Mouse (Mus musculus) hindbrain, embryonic 11.5 days (tissue): ENCODE data around the gene Aen. TPM values are rescaled to one million over a fixed set of nuclear protein-coding genes. Genes with fewer than 3 reads are reported as not detected.
A peak's percentile ranks its signal among the peaks of the same experiment; 100 is the strongest.

Experiments used
- ATAC-seq: fragments of 200-750 bp; cut with Nextera tagmentation; 2 replicates; pipeline ENCODE4 v1.8.0; 2017; ENCODE audit warnings: mild to moderate bottlenecking, moderate TSS enrichment, moderate library complexity; ENCODE audit not compliant: low FRiP score
- DNase-seq: peaks from one replicate; pipeline ENCODE4 v3.0.0-alpha.2; 2015; ENCODE audit warnings: low spot score
- H3K27ac ChIP-seq: fragments of 300-500 bp; sonication (generic); 2 replicates; pipeline ENCODE4 v1.5.1; 2014; ENCODE audit warnings: mild to moderate bottlenecking, low read depth, low read length
- H3K27me3 ChIP-seq: fragments of 300-500 bp; sonication (generic); 2 replicates; pipeline ENCODE4 v1.6.1; 2014; ENCODE audit warnings: mild to moderate bottlenecking, low read length, moderate library complexity, mixed read lengths; ENCODE audit not compliant: control insufficient read depth, insufficient read depth
- H3K36me3 ChIP-seq: fragments of 300-500 bp; sonication (generic); 2 replicates; pipeline ENCODE4 v1.6.1; 2014; ENCODE audit warnings: mild to moderate bottlenecking, low read length, moderate library complexity, mixed read lengths; ENCODE audit not compliant: control insufficient read depth, insufficient read depth
- H3K4me1 ChIP-seq: fragments of 300-500 bp; sonication (generic); replicated peaks from 2 replicates; pipeline ENCODE4 v1.6.1; 2014; ENCODE audit warnings: low read length, mixed read lengths; ENCODE audit not compliant: control insufficient read depth, insufficient read depth
- H3K4me2 ChIP-seq: fragments of 300-500 bp; sonication (generic); replicated peaks from 2 replicates; pipeline ENCODE4 v1.6.1; 2014; ENCODE audit warnings: mild to moderate bottlenecking, low read depth, low read length
- H3K4me3 ChIP-seq: fragments of 300-500 bp; sonication (generic); 2 replicates; pipeline ENCODE4 v1.5.1; 2014; ENCODE audit warnings: low read depth, low read length
- H3K9ac ChIP-seq: fragments of 300-500 bp; sonication (generic); 2 replicates; pipeline ENCODE4 v1.6.1; 2014; ENCODE audit warnings: low read depth, low read length
- H3K9me3 ChIP-seq: fragments of 300-500 bp; sonication (generic); 2 replicates; pipeline ENCODE4 v1.6.1; 2016; ENCODE audit warnings: low read length; ENCODE audit not compliant: control insufficient read depth
- WGBS: fragments of 180-500 bp; shearing (Covaris S2); extraction: QIAGEN DNeasy Blood & Tissue Kit; methylation state at CpG from one replicate; pipeline ENCODE4 v1.1.7; 2014; 5-methylcytosine and 5-hydroxymethylcytosine counted together
- polyA plus RNA-seq: library from polyadenylated mRNA; unstranded; fragments of >200 nt; fragmentation: Nextera tagmentation; extraction: Ambion mirVana; gene quantifications from 2 replicates; pipeline ENCODE4 v1.2.1, GENCODE M21; 2014

Aen gene
- polyA plus RNA-seq, 1 experiment from 2014 or later: 37.4 TPM

DNA sequence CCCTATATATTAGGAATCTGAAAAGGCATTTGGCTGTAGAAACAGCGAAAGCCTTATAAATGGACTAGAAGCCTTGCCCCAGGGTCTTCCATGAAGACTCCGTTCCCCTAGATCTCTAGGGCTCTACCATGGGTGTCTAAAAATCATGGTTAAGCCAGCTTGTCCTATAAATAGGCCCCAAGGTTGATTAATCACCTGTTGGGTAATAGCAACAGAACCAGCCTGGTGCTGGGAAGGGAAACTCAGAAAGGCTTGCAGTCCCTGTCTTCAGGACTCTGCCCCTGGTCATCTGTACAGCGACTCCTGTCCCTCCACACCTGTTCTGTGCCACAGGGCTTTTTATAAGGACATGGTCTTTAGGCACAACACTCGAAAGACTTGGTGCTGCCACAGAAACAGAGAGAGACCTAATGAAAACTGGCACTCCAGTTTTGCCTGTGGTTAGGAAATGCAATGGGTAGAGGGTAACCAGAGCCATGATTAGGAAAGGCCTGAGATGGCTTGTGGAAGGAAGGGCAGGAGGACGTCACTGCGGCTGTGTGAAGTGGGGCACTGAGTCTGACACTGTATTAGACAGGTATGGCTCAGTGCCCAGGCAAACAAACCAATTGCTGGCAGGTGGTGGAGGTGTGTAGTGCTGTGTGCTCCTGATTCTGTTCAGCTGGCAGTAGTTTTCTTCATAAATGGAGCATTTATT lies 7.7 kb downstream of the Aen start:
- 96% methylated on average over 6 of the region's 6 CpGs for WGBS
- Histone ChIP-seq H3K4me3 (no peak overlapping the region), H3K4me2 (no peak overlapping the region), H3K36me3 (0 out of 2 replicates have a peak, but pooled peaks cover 4% of the 10 kb centered on the region), H3K27me3 (no peaks in the 10 kb centered on the region), H3K27ac (no peak overlapping the region), H3K9ac (no peak overlapping the region), H3K4me1 (no peaks in the 10 kb centered on the region), H3K9me3 (no peaks in the 10 kb centered on the region)
- DNase-seq: no peak
- ATAC-seq: no peak

DNA sequence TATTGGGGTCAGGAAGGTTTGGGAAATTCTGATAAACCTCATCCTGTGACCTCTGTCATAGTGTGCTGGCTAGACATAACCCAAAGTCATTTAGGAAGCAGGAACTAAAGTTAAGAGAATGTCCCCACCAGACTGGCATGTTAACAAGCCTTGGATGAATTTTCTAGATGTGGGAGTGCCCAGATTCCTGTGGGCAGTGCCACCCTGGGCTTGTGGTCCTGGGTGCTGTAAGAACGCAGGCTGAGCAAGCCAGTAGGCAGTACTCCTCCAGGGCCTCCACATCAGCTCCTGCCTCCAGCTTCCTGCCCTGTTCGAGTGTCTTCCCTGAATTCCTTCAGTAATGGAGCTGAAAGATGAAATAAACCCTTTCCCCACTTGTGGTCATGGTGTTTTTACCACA lies 8.5 kb downstream of the Aen start:
- no peak for DNase-seq
- H3K27me3 ChIP-seq: no peaks in the 10 kb centered on the region
- no peak overlapping the region for H3K4me2 ChIP-seq
- 87% methylated on average over 2 of the region's 2 CpGs for WGBS
- no peak overlapping the region for H3K4me3 ChIP-seq
- H3K4me1 ChIP-seq: no peaks in the 10 kb centered on the region
- H3K9me3 ChIP-seq: no peaks in the 10 kb centered on the region
- no peak overlapping the region for H3K9ac ChIP-seq
- no peak overlapping the region for H3K27ac ChIP-seq
- no peak for ATAC-seq
- H3K36me3 ChIP-seq: 0 out of 2 replicates have a peak, but pooled peaks cover 4% of the 10 kb centered on the region

DNA sequence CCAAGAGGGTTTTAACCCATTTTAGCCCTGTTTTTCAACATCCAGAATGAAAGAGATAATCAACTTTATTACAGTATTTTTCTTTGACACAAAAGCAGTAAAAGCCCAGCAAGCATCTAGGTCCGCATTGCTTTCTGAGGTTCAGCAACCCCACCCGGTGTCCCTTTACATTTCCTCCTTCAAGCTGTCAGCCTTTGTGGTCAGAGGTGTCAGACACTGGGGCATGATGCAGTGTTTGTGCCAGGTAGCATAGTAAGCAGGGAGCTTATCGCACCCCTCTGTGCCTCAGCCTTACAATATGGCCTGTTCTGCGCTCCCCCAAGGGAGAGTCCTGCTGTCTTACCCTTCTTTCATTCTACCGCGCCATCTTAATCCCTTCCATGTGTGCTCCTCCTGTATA lies 13.4 kb downstream of the Aen start:
- WGBS: 79% methylated on average over 6 of the region's 6 CpGs

GRCm38 (mm10) chr7:78910336-78911098 lies 14.9 kb downstream of the Aen start:
- no peak overlapping the region for H3K9ac ChIP-seq
- no peaks in the 10 kb centered on the region for H3K27me3 ChIP-seq
- no peak overlapping the region for H3K4me2 ChIP-seq
- peak; percentile 20; the same call in 1 of the 2 replicates for ATAC-seq
- peaks cover 5% of the 10 kb centered on the region for H3K4me1 ChIP-seq
- H3K4me3 ChIP-seq: no peak overlapping the region
- no peak overlapping the region for H3K27ac ChIP-seq
- WGBS: 46% methylated on average over 6 of the region's 6 CpGs
- 0 out of 2 replicates have a peak, but pooled peaks cover 4% of the 10 kb centered on the region for H3K36me3 ChIP-seq
- no peaks in the 10 kb centered on the region for H3K9me3 ChIP-seq
- peak; percentile 36 for DNase-seq

More for the DNA sequence above, 13.4 kb downstream of the Aen start:
- H3K4me1 ChIP-seq: peaks cover 5% of the 10 kb centered on the region
- no peak overlapping the region for H3K4me2 ChIP-seq
- no peaks in the 10 kb centered on the region for H3K9me3 ChIP-seq
- ATAC-seq: no peak
- no peak for DNase-seq
- 0 out of 2 replicates have a peak, but pooled peaks cover 4% of the 10 kb centered on the region for H3K36me3 ChIP-seq
- H3K27me3 ChIP-seq: no peaks in the 10 kb centered on the region
- no peak overlapping the region for H3K27ac ChIP-seq
- no peak overlapping the region for H3K9ac ChIP-seq
- no peak overlapping the region for H3K4me3 ChIP-seq

- ATAC-seq: no peak
- 83% methylated on average over 4 of the region's 4 CpGs for WGBS
Measured at GRCm38 (mm10) chr7:78911209-78911608, 15.6 kb downstream of the Aen start.

DNA sequence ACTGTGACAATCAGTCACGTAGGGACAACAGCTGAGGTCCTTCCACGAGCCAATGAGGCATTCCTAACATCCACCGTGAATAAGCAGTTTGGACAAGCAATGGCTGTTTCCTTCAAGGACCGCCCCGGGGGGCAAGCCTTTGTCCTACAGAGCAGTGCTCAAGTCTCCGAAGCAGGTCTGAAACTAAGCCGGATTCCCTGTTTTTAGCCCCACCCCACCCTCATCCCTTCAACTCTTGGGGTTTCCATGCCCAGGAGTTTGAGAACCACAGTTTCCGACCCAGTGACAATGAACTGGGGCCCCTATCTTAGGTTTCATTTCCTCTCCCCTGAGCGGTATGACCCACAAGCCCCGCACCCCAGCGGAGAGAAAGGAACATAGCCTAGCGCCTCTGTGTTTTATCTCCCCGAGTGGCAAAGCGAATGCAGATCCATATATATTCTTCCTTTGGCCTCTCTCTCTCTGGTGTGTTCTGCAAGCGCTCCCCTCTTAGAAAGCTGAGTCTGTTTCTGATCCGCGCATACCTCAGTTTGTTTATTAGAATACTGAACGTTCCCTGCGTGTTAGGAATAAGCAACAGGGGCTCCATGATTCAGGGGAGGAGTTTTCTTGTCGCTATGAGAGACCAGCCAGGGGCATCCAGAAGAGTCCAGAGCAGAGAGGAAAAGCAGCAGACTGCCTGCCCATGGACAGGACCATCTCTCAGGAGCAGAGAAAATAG lies 16.8 kb downstream of the Aen start:
- Histone ChIP-seq H3K4me3 (no peak overlapping the region), H3K9me3 (no peaks in the 10 kb centered on the region), H3K36me3 (no peaks in the 10 kb centered on the region), H3K27ac (no peak overlapping the region), H3K4me1 (peaks cover 5% of the 10 kb centered on the region), H3K9ac (peak overlapping the region; percentile 24; the same call in 1 of the 2 replicates), H3K4me2 (peak overlapping the region; percentile 32), H3K27me3 (no peaks in the 10 kb centered on the region)
- ATAC-seq: peak; percentile 36; the same call in 1 of the 2 replicates
- DNase-seq: peak; percentile 62
- WGBS: 22% methylated on average over 20 of the region's 20 CpGs

More at GRCm38 (mm10) chr7:78911209-78911608, 15.6 kb downstream of the Aen start:
- Histone ChIP-seq H3K4me3 (no peak overlapping the region), H3K27me3 (no peaks in the 10 kb centered on the region), H3K4me2 (no peak overlapping the region), H3K27ac (no peak overlapping the region), H3K9ac (no peak overlapping the region), H3K4me1 (peaks cover 5% of the 10 kb centered on the region), H3K36me3 (0 out of 2 replicates have a peak, but pooled peaks cover 4% of the 10 kb centered on the region), H3K9me3 (no peaks in the 10 kb centered on the region)
- DNase-seq: no peak

DNA sequence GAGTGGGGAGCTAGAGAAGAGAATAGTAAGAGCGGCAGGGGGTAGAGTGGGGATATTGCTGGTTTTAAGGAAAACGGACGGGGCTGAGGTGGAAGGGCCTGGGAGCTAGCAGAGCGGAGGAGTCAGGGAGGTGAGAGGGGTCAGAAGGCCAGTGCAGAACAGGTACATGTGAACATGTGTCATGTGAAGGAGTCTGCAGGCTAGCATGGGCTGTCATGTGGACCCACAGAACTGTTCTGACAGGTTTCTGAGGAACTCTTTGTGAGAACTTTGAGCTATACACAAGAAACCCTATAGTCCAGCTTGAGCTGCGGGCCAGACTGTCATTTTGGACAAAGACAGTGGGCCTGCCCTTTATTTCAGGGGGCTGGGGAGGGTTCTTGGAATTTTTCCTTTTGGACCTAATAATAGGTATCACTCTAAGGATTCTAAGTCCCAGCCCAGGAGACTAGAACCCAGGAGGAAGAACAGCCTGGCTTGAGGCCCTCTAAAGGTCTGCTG lies 17.4 kb downstream of the Aen start, which contains the start of gene Isg20:
TSS of gene Isg20 (plus strand) at position 451 of the 501 bp plus-strand sequence.
- H3K27me3 ChIP-seq: no peaks in the 10 kb centered on the region
- DNase-seq (no peak), ATAC-seq (no peak)
- H3K9ac ChIP-seq: peak within 1 kb of the TSS; percentile 24; the same call in 1 of the 2 replicates
- no peak within 1 kb of the TSS for H3K27ac ChIP-seq
- H3K9me3 ChIP-seq: no peaks in the 10 kb centered on the region
- H3K4me1 ChIP-seq: peaks cover 5% of the 10 kb centered on the region
- H3K36me3 ChIP-seq: no peaks in the 10 kb centered on the region
- WGBS: 51% methylated on average over 5 of the region's 5 CpGs
- no peak within 1 kb of the TSS for H3K4me3 ChIP-seq
- peak within 1 kb of the TSS; percentile 32 for H3K4me2 ChIP-seq
